Mouse (Mus musculus): Measurements from ENCODE around the gene Insl5. TPM values are rescaled to one million over a fixed set of nuclear protein-coding genes. Genes with fewer than 3 reads are reported as not detected.

Insl5 gene
- total RNA-seq (2017), result not detected in 2 replicates

DNA sequence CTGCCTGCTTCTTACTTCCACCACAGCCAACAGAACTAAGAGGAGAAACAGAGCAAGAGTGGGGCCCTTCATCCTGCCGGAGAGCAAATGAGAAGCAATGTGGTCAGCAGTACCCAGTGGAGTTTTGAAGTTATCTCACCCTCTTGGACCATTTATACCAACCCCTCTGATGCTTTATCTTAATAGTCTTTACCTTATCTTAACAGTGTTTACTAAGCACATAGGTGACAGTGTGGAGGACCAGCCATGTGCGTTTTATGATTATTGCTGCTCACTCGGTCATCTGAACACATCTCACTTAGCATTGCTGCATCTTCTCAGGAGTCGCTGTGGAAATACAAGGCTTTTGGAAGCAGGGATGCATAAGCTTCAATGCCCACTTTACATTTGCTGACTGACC is at the start of gene Insl5:
Gene Insl5, minus strand, starts transcription at position 222 of the 400 bp plus-strand sequence.
- no peak for ATAC-seq (replicated peaks; ENCODE audit: low read depth, poor library complexity, severe bottlenecking)

DNA sequence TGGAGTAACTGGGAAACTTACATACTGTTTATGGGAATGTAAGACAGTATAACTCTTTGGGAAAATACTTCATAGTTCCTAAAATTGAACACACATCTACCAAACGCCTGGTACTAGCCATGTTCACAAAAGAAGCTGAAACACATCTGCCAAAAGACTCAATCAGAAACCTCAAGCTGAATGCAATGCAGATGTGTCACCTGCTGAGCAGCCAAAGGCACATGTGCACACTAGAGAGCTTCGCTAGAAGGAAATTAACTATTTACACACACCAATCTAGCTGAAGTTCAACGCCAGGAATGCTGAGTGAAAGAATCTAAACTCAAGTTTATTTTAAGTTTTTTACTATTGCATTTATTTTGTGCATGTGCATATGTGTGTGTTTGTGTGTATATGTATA is 44.0 kb upstream of the Insl5 start:
- no peak for ATAC-seq (replicated peaks; ENCODE audit: low read depth, poor library complexity, severe bottlenecking)

DNA sequence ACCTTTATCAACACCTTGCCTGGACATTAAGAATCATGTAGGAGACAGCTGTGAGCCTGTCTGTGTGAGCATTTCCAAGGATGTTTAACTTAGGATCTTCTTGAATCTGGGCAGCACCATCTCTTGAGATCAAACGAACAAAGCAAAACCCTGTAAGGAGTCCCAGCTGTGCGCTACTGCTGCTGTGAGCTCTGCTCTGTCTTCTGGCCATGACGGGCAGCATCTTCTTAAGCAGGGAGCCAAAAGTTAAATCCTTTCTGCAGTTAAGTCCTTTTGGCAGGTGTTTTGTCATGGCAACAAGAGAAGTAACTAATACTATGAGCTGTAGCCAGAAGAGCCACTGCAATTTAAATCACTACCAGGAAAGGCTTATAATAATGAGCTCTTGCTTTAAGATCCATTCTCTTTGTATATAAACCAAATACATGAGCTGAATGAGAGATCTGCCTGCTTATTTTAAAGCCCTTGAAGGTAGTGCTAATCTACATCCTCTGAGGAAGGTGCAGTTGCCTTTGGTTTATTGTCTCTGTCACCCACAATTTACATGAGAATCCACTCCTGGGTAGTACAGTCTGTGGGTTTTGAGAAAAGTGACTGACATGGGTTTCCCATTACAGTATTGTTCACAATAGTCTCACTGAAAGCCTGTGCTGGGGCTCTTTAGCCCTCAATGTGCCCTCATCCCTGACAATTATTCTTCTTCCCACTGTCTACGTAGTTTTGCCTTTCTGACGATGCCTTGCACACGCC is 41.4 kb upstream of the Insl5 start:
- ATAC-seq (replicated peaks; ENCODE audit: low read depth, poor library complexity, severe bottlenecking), result no peak

DNA sequence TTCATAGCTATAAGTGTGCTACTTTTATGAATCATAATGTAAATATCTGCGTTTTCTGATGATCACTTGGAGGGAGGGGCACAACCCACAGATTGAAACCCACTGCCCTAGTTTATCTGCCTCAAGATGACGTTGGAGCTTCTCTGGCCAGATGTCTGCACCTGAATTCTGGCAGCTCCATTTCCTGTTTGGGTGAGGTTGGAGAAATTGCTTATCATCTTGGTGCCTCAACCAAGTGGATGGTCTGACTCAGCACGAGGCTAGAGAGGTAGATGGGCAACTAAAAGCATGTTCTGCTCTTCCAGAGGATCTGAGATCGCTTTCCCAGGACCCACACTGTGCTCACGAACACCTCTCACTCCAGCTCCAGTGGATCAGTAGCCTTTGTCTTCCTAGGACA is 38.3 kb upstream of the Insl5 start:
- ATAC-seq (replicated peaks; ENCODE audit: low read depth, poor library complexity, severe bottlenecking), result 0 out of 2 replicates have a peak, but pooled peaks have one; percentile 25

DNA sequence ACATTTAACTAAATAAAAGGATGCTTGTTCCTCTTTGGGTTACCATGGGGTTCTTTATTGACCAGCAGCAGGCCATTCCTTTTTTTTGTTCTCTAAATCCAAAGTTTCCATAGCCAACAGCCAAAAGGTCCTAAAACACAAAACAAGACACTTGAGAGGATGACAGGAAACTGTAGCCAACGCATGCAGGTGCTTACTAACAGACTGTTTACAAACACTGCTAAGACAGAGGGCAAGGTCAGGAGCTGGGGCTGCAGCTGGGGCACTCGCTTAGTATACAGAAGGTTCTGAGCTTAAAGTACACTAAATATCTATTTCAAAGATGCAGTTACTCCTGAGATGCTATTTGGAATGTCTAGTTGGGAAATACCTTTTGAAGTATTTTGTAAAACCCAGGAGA is 37.8 kb upstream of the Insl5 start:
- no peak for ATAC-seq (replicated peaks; ENCODE audit: low read depth, poor library complexity, severe bottlenecking)

DNA sequence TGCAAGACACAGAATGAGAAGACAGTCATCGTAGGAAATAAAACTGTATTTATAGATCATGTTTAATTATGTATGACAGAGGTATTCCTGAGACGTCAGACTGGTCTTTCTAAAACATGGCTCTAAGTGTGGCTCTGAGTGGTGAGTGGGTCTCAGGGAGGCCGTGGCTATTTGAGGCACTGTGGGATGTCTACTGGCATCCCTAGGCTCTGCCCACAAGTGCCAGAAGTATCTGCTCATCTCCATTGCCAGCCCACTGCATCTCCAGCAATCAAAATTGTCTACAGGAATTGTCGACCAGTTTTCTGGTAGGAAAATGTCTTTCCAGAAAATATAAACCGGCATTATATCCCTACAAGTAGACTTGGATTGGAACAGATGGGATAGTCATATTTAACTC is 30.3 kb upstream of the Insl5 start:
- ATAC-seq (replicated peaks; ENCODE audit: low read depth, poor library complexity, severe bottlenecking), result no peak

DNA sequence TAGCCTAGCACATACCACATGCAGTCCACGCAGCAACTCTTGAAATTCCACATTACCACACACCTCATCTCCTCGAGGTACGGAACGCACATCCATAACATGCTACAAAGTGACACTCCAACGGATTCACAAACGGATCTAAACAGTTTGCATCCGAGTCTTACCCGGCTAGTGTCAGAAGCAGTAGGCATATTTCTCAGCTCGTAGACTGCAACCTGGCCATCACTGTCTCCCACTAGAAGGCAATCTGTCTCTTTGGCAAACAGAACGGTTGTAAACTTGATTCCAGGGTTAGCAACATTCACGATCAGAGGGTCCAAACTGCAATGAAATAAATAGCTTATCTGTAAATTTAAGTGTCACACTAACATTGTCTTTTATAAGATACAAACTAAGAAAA is 21.4 kb upstream of the Insl5 start:
- ATAC-seq (replicated peaks; ENCODE audit: low read depth, poor library complexity, severe bottlenecking), result no peak

GRCm38 (mm10) chr4:103042997-103043396 is 16.4 kb upstream of the Insl5 start:
- 0 out of 2 replicates have a peak, but pooled peaks have one; percentile 45 for ATAC-seq (replicated peaks; ENCODE audit: low read depth, poor library complexity, severe bottlenecking)

DNA sequence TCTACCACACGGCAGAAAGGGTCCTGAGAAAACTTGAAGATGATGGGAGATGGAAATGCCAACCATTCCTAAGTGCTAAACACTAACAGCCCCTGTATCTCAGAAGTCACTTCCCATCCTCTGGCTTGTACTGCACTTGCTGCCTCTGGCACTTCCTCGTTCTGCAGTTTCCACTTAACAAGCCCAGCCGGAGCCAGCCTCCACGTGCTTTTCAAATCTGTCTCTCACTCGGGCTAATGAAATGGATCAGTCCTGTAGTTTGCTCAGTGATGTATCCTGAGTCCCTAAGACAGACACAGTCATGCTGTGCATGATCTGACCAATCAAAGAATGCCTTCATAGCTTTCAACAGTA is 13.2 kb upstream of the Insl5 start:
- peak; percentile 82 for ATAC-seq (replicated peaks; ENCODE audit: low read depth, poor library complexity, severe bottlenecking)

DNA sequence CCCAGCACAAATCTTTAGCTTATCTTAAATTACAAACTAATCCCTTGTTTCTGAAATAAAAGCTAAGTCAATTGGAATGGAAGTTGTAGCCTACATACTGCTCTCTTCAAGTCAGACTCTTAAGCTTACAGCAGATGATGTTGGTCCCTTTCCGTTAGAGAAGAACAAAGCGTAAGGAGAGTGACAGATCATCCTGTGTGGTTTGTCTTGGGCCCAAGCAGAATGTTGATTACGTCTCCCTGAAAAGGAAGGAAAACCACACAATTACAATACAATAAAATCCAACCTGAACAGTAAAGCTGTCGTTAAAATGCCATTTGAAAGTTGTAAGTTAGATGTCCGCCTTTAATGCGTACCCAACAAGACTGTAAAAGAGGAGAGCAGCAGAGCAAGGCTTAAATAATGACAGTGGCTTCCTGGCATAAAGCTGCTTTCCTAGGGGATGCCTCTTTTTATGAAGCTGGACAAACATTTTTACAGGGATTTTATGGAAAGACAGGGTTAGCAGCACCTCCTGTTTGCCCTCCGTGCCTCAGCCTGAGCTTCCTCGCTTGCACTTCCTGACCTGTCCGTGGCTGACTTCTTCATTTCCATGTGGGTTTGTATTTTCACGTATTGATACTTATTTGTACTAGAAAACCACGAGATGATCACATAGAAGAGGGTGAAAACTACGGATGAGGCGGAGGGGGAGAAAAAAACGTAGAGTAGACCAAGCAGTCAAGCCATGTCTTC is 12.6 kb upstream of the Insl5 start:
- peak; percentile 55 for ATAC-seq (replicated peaks; ENCODE audit: low read depth, poor library complexity, severe bottlenecking)

- ATAC-seq (replicated peaks; ENCODE audit: low read depth, poor library complexity, severe bottlenecking), result no peak
Observed at GRCm38 (mm10) chr4:103028177-103029088, 1.8 kb upstream of the Insl5 start.

- no peak for ATAC-seq (replicated peaks; ENCODE audit: low read depth, poor library complexity, severe bottlenecking)
Observed at GRCm38 (mm10) chr4:103027745-103028144, 1.1 kb upstream of the Insl5 start.

GRCm38 (mm10) chr4:103013490-103013889 is 13.2 kb downstream of the Insl5 start:
- no peak for ATAC-seq (replicated peaks; ENCODE audit: low read depth, poor library complexity, severe bottlenecking)

- no peak for ATAC-seq (replicated peaks; ENCODE audit: low read depth, poor library complexity, severe bottlenecking)
Observed at GRCm38 (mm10) chr4:103011823-103012222, 14.8 kb downstream of the Insl5 start.

DNA sequence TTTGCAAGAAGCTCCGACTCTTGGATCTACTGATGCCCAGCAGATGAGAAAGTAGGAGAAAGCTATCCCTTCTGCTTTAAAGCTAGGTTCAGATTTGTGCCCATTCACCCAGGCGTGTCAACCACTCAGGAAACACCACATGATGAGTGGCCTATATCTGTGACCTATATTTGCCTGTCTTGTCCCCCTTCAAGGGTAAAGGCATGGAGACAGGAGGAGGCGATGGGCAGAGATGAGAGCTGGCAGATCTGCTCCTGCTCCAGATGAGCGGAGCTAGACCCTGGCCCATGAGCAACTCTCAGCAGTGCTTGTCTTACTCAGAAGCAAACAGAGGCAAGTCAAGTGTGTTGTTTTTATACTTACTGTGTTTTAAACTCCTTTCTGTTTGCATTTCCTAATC is 15.9 kb downstream of the Insl5 start:
- ATAC-seq (replicated peaks; ENCODE audit: low read depth, poor library complexity, severe bottlenecking), result no peak

DNA sequence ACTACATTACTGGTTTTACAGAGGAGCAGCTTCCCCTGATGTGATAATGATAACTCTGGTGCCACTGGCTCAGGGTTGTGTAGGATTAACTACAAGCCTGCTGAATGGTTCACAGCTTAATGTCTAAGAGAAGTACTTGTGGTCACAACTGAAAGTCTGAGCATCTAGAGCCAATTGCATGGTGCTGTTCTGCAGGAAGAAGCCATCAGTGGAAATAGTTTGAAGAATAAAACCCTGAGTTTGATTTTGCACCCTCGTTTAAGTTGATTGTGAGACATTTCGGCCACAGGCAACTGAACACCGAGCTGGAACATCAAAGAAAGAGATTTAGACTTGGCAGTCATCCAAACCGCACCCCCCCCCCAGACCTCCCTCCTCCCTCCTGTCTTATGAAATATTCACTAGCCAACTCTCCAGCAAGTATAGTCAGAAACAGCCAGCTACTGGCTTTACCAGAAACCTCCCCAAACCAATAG is 19.7 kb downstream of the Insl5 start:
- ATAC-seq (replicated peaks; ENCODE audit: low read depth, poor library complexity, severe bottlenecking), result peak; percentile 94

GRCm38 (mm10) chr4:103006266-103006665 is 20.4 kb downstream of the Insl5 start:
- ATAC-seq (replicated peaks; ENCODE audit: low read depth, poor library complexity, severe bottlenecking), result no peak

DNA sequence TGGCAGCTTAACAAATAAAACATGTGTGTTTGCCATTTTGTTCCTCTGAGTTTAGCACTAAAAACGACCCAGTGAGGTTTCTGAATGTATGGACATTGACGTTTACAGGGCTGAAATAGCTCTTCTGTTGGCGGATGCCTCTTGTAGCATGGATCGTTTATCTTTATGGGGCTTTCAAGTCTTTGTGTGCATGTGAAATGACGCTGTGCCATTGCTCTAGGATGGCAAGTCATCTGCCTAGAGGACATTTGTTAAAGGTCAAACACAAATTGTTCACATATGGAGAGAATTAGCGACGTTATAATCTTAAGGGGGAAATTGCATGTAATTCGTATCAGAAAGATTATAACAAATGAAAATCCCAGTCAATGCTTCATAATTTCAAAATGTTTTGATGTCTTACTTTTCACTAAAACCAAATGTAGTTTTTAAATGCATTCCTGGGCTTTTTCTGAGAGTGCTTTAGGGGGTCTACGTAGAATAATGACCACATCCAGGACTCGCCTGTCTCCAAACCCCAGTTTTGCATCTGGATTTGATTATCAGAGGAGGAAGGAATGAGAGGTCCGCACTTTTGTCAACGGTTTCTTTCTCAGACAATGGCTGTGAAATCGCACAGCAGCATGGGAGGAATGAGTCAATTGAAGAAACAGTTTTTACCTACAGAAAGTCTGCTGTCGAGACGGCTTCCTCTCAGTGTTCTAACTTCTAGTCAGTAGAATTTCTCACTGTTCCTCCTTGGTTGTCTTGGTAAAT is 21.3 kb downstream of the Insl5 start:
- no peak for ATAC-seq (replicated peaks; ENCODE audit: low read depth, poor library complexity, severe bottlenecking)

DNA sequence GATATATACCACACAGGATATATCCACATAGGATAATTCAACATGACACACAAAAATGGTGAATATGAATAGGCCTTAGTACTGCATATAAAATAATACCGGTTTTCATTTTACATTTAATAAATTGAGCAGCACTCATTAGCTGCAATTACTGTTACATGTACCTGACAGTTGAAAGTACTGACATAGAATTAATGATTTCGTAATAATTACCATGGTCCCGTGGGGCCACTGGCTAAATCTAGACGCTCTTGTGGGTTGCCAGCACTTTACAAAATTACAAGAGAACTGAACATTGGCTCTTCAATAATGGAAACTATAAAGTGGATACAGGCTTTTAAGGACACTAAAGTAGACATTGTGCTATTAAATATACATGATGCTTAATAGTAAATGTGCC is 22.0 kb downstream of the Insl5 start:
- ATAC-seq (replicated peaks; ENCODE audit: low read depth, poor library complexity, severe bottlenecking), result no peak

DNA sequence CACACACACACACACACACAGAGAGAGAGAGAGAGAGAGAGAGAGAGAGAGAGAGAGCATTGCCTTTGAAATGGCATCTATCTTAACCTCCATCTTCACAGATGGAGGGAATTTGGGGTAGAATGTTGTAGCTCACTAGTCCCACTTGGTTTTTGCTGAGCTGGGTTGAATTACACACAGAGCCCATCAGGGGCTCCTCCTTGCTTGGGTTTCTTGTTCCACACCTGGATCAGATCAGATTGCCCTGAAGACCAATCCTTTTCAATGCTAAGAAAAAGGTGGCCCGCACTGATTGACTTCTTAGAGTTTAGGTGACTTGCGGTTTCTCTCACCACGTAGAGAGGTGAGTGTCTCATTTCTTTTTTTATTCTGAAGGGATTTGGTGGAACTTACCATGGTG is 35.0 kb downstream of the Insl5 start:
- no peak for ATAC-seq (replicated peaks; ENCODE audit: low read depth, poor library complexity, severe bottlenecking)
